Mouse (Mus musculus): ENCODE results near the gene Ccdc69. TPM values are rescaled to one million over a fixed set of nuclear protein-coding genes. Genes with fewer than 3 reads are reported as not detected.

Ccdc69 gene
- polyA plus RNA-seq, 1 experiment from 2014 or later = 3.5 TPM

GRCm38 (mm10) chr11:55075602-55076001 is 2.3 kb downstream of the Ccdc69 start:
- Histone ChIP-seq H3K4me3 (ENCODE audit: low read depth, low read length) (no peak overlapping the region), H3K4me2 (replicated peaks; ENCODE audit: low read depth) (no peak overlapping the region)
- ATAC-seq = no peak

GRCm38 (mm10) chr11:55073191-55073590 is 4.7 kb downstream of the Ccdc69 start:
- Histone ChIP-seq H3K27ac (ENCODE audit: low read depth, low read length) (no peak overlapping the region), H3K9me3 (ENCODE audit: control insufficient read depth) (no peaks in the 10 kb centered on the region), H3K27me3 (replicated peaks; ENCODE audit: control insufficient read depth, insufficient read depth, low read length) (no peaks in the 10 kb centered on the region), H3K4me1 (replicated peaks; ENCODE audit: control insufficient read depth, insufficient read depth, low read length) (no peaks in the 10 kb centered on the region), H3K4me3 (ENCODE audit: low read depth, low read length) (no peak overlapping the region), H3K4me2 (replicated peaks; ENCODE audit: low read depth) (no peak overlapping the region), H3K9ac (ENCODE audit: low read depth, low read length) (no peak overlapping the region), H3K36me3 (ENCODE audit: control insufficient read depth, insufficient read depth) (no peaks in the 10 kb centered on the region)
- no peak for ATAC-seq
- 72% methylated on average over 10 of the region's 10 CpGs for WGBS
- no peak for TF ChIP-seq CTCF (IDR thresholded peaks at IDR 0.05; ENCODE audit: low read depth)

More at GRCm38 (mm10) chr11:55075602-55076001, 2.3 kb downstream of the Ccdc69 start:
- H3K27me3 ChIP-seq (replicated peaks; ENCODE audit: control insufficient read depth, insufficient read depth, low read length) = no peaks in the 10 kb centered on the region
- no peak overlapping the region for H3K9ac ChIP-seq (ENCODE audit: low read depth, low read length)
- no peaks in the 10 kb centered on the region for H3K36me3 ChIP-seq (ENCODE audit: control insufficient read depth, insufficient read depth)
- no peak for TF ChIP-seq CTCF (IDR thresholded peaks at IDR 0.05; ENCODE audit: low read depth)
- H3K4me1 ChIP-seq (replicated peaks; ENCODE audit: control insufficient read depth, insufficient read depth, low read length) = no peaks in the 10 kb centered on the region
- no peaks in the 10 kb centered on the region for H3K9me3 ChIP-seq (ENCODE audit: control insufficient read depth)
- WGBS = 52% methylated on average over 2 of the region's 2 CpGs
- no peak overlapping the region for H3K27ac ChIP-seq (ENCODE audit: low read depth, low read length)

GRCm38 (mm10) chr11:55072467-55072866 is 5.5 kb downstream of the Ccdc69 start:
- no peak overlapping the region for H3K9ac ChIP-seq (ENCODE audit: low read depth, low read length)
- H3K9me3 ChIP-seq (ENCODE audit: control insufficient read depth) = no peaks in the 10 kb centered on the region
- no peak overlapping the region for H3K4me3 ChIP-seq (ENCODE audit: low read depth, low read length)
- no peak overlapping the region for H3K27ac ChIP-seq (ENCODE audit: low read depth, low read length)
- no peaks in the 10 kb centered on the region for H3K4me1 ChIP-seq (replicated peaks; ENCODE audit: control insufficient read depth, insufficient read depth, low read length)
- no peaks in the 10 kb centered on the region for H3K27me3 ChIP-seq (replicated peaks; ENCODE audit: control insufficient read depth, insufficient read depth, low read length)
- H3K36me3 ChIP-seq (ENCODE audit: control insufficient read depth, insufficient read depth) = no peaks in the 10 kb centered on the region
- ATAC-seq = no peak
- H3K4me2 ChIP-seq (replicated peaks; ENCODE audit: low read depth) = no peak overlapping the region
- WGBS = 79% methylated on average over 8 of the region's 8 CpGs
- no peak for TF ChIP-seq CTCF (IDR thresholded peaks at IDR 0.05; ENCODE audit: low read depth)

- Histone ChIP-seq H3K4me2 (replicated peaks; ENCODE audit: low read depth) (no peak overlapping the region), H3K36me3 (ENCODE audit: control insufficient read depth, insufficient read depth) (no peaks in the 10 kb centered on the region), H3K27me3 (replicated peaks; ENCODE audit: control insufficient read depth, insufficient read depth, low read length) (no peaks in the 10 kb centered on the region), H3K4me3 (ENCODE audit: low read depth, low read length) (no peak overlapping the region), H3K9ac (ENCODE audit: low read depth, low read length) (no peak overlapping the region), H3K4me1 (replicated peaks; ENCODE audit: control insufficient read depth, insufficient read depth, low read length) (no peaks in the 10 kb centered on the region), H3K27ac (ENCODE audit: low read depth, low read length) (no peak overlapping the region), H3K9me3 (ENCODE audit: control insufficient read depth) (no peaks in the 10 kb centered on the region)
- no peak for TF ChIP-seq CTCF (IDR thresholded peaks at IDR 0.05; ENCODE audit: low read depth)
- 88% methylated on average over 5 of the region's 5 CpGs for WGBS
- no peak for ATAC-seq
Observed at GRCm38 (mm10) chr11:55071344-55071743, 6.6 kb downstream of the Ccdc69 start.

- no peak for TF ChIP-seq CTCF (IDR thresholded peaks at IDR 0.05; ENCODE audit: low read depth)
- Histone ChIP-seq H3K4me1 (replicated peaks; ENCODE audit: control insufficient read depth, insufficient read depth, low read length) (no peaks in the 10 kb centered on the region), H3K27me3 (replicated peaks; ENCODE audit: control insufficient read depth, insufficient read depth, low read length) (no peaks in the 10 kb centered on the region), H3K27ac (ENCODE audit: low read depth, low read length) (no peak overlapping the region), H3K36me3 (ENCODE audit: control insufficient read depth, insufficient read depth) (no peaks in the 10 kb centered on the region), H3K4me2 (replicated peaks; ENCODE audit: low read depth) (no peak overlapping the region), H3K9me3 (ENCODE audit: control insufficient read depth) (no peaks in the 10 kb centered on the region), H3K4me3 (ENCODE audit: low read depth, low read length) (no peak overlapping the region), H3K9ac (ENCODE audit: low read depth, low read length) (no peak overlapping the region)
- WGBS = 52% methylated on average over 2 of the region's 2 CpGs
- ATAC-seq = no peak
Observed at GRCm38 (mm10) chr11:55069023-55069422, 8.9 kb downstream of the Ccdc69 start.

DNA sequence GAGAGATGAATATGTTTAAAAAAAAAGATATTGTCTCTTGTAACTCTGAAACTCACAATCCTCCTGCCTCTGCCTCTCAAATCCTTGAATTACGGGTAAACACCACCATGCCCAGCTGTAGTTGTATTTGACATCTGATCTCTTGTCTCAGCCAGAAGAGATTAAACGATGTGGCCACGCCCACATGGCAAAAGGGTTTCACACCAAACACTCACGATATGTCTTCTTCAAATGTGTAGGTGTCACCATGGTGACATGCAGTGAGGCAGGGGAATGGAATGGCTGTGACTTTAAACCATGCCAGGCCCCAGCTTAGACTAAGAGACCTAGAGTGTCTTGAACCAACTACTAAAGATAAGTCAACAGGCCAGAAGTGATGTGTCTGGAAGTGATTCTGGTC is 11.0 kb downstream of the Ccdc69 start:
- ATAC-seq = no peak
- Histone ChIP-seq H3K27me3 (replicated peaks; ENCODE audit: control insufficient read depth, insufficient read depth, low read length) (no peaks in the 10 kb centered on the region), H3K9me3 (ENCODE audit: control insufficient read depth) (no peaks in the 10 kb centered on the region), H3K4me3 (ENCODE audit: low read depth, low read length) (no peak overlapping the region), H3K9ac (ENCODE audit: low read depth, low read length) (no peak overlapping the region), H3K4me1 (replicated peaks; ENCODE audit: control insufficient read depth, insufficient read depth, low read length) (no peaks in the 10 kb centered on the region), H3K27ac (ENCODE audit: low read depth, low read length) (no peak overlapping the region), H3K36me3 (ENCODE audit: control insufficient read depth, insufficient read depth) (no peaks in the 10 kb centered on the region), H3K4me2 (replicated peaks; ENCODE audit: low read depth) (no peak overlapping the region)
- 55% methylated on average over 4 of the region's 4 CpGs for WGBS
- TF ChIP-seq CTCF (IDR thresholded peaks at IDR 0.05; ENCODE audit: low read depth) = no peak

GRCm38 (mm10) chr11:55062856-55063255 is 15.1 kb downstream of the Ccdc69 start:
- Histone ChIP-seq H3K9ac (ENCODE audit: low read depth, low read length) (no peak overlapping the region), H3K4me2 (replicated peaks; ENCODE audit: low read depth) (no peak overlapping the region), H3K36me3 (ENCODE audit: control insufficient read depth, insufficient read depth) (no peaks in the 10 kb centered on the region), H3K27ac (ENCODE audit: low read depth, low read length) (no peak overlapping the region), H3K4me3 (ENCODE audit: low read depth, low read length) (no peak overlapping the region), H3K27me3 (replicated peaks; ENCODE audit: control insufficient read depth, insufficient read depth, low read length) (no peaks in the 10 kb centered on the region), H3K4me1 (replicated peaks; ENCODE audit: control insufficient read depth, insufficient read depth, low read length) (no peaks in the 10 kb centered on the region), H3K9me3 (ENCODE audit: control insufficient read depth) (no peaks in the 10 kb centered on the region)
- no peak for ATAC-seq
- no peak for TF ChIP-seq CTCF (IDR thresholded peaks at IDR 0.05; ENCODE audit: low read depth)
- 44% methylated on average over 5 of the region's 5 CpGs for WGBS

Data from intestine, postnatal 0 days (tissue).